Mouse (Mus musculus): ENCODE results near the gene Socs5. TPM values are rescaled to one million over a fixed set of nuclear protein-coding genes. Genes with fewer than 3 reads are reported as not detected.

Gene Socs5
- total RNA-seq, 1 experiment from 2014 or later: 6.5 TPM

GRCm38 (mm10) chr17:87105941-87106340, 1.5 kb upstream of the Socs5 start:
- no peak for ATAC-seq (replicated peaks; ENCODE audit: insufficient number of reproducible peaks, low FRiP score, low TSS enrichment, poor library complexity, severe bottlenecking)

GRCm38 (mm10) chr17:87106691-87107523, 572 bp upstream of the Socs5 start:
- ATAC-seq (replicated peaks; ENCODE audit: insufficient number of reproducible peaks, low FRiP score, low TSS enrichment, poor library complexity, severe bottlenecking): peak; percentile 95

GRCm38 (mm10) chr17:87108507-87109292, 1.2 kb downstream of the Socs5 start:
- ATAC-seq (replicated peaks; ENCODE audit: insufficient number of reproducible peaks, low FRiP score, low TSS enrichment, poor library complexity, severe bottlenecking): no peak

- ATAC-seq (replicated peaks; ENCODE audit: insufficient number of reproducible peaks, low FRiP score, low TSS enrichment, poor library complexity, severe bottlenecking): no peak
Observed at GRCm38 (mm10) chr17:87109504-87109903, 2.0 kb downstream of the Socs5 start.

- no peak for ATAC-seq (replicated peaks; ENCODE audit: insufficient number of reproducible peaks, low FRiP score, low TSS enrichment, poor library complexity, severe bottlenecking)
Observed at GRCm38 (mm10) chr17:87112852-87113592, 5.5 kb downstream of the Socs5 start.

- ATAC-seq (replicated peaks; ENCODE audit: insufficient number of reproducible peaks, low FRiP score, low TSS enrichment, poor library complexity, severe bottlenecking): no peak
Observed at GRCm38 (mm10) chr17:87115615-87116014, 8.1 kb downstream of the Socs5 start.

- ATAC-seq (replicated peaks; ENCODE audit: insufficient number of reproducible peaks, low FRiP score, low TSS enrichment, poor library complexity, severe bottlenecking): no peak
Observed at GRCm38 (mm10) chr17:87118966-87119526, 11.6 kb downstream of the Socs5 start.

GRCm38 (mm10) chr17:87125344-87125743, 17.9 kb downstream of the Socs5 start:
- ATAC-seq (replicated peaks; ENCODE audit: insufficient number of reproducible peaks, low FRiP score, low TSS enrichment, poor library complexity, severe bottlenecking): no peak

GRCm38 (mm10) chr17:87132258-87132657, 24.8 kb downstream of the Socs5 start:
- ATAC-seq (replicated peaks; ENCODE audit: insufficient number of reproducible peaks, low FRiP score, low TSS enrichment, poor library complexity, severe bottlenecking): no peak

GRCm38 (mm10) chr17:87133823-87134222, 26.3 kb downstream of the Socs5 start:
- no peak for ATAC-seq (replicated peaks; ENCODE audit: insufficient number of reproducible peaks, low FRiP score, low TSS enrichment, poor library complexity, severe bottlenecking)

- no peak for ATAC-seq (replicated peaks; ENCODE audit: insufficient number of reproducible peaks, low FRiP score, low TSS enrichment, poor library complexity, severe bottlenecking)
Observed at GRCm38 (mm10) chr17:87134631-87135030, 27.2 kb downstream of the Socs5 start.

- ATAC-seq (replicated peaks; ENCODE audit: insufficient number of reproducible peaks, low FRiP score, low TSS enrichment, poor library complexity, severe bottlenecking): no peak
Observed at GRCm38 (mm10) chr17:87135741-87136140, 28.3 kb downstream of the Socs5 start.

- no peak for ATAC-seq (replicated peaks; ENCODE audit: insufficient number of reproducible peaks, low FRiP score, low TSS enrichment, poor library complexity, severe bottlenecking)
Observed at GRCm38 (mm10) chr17:87141188-87141935, 33.9 kb downstream of the Socs5 start.

- no peak for ATAC-seq (replicated peaks; ENCODE audit: insufficient number of reproducible peaks, low FRiP score, low TSS enrichment, poor library complexity, severe bottlenecking)
Observed at GRCm38 (mm10) chr17:87142271-87142670, 34.8 kb downstream of the Socs5 start.

- ATAC-seq (replicated peaks; ENCODE audit: insufficient number of reproducible peaks, low FRiP score, low TSS enrichment, poor library complexity, severe bottlenecking): no peak
Observed at GRCm38 (mm10) chr17:87143186-87143585, 35.7 kb downstream of the Socs5 start.

- no peak for ATAC-seq (replicated peaks; ENCODE audit: insufficient number of reproducible peaks, low FRiP score, low TSS enrichment, poor library complexity, severe bottlenecking)
Observed at GRCm38 (mm10) chr17:87146415-87147021, 39.0 kb downstream of the Socs5 start.

GRCm38 (mm10) chr17:87149762-87150161, 42.3 kb downstream of the Socs5 start:
- ATAC-seq (replicated peaks; ENCODE audit: insufficient number of reproducible peaks, low FRiP score, low TSS enrichment, poor library complexity, severe bottlenecking): no peak

- no peak for ATAC-seq (replicated peaks; ENCODE audit: insufficient number of reproducible peaks, low FRiP score, low TSS enrichment, poor library complexity, severe bottlenecking)
Observed at GRCm38 (mm10) chr17:87152984-87153383, 45.5 kb downstream of the Socs5 start.

All from monocyte, adult 5-6 weeks (primary cell).